In the genomic region with DNA sequence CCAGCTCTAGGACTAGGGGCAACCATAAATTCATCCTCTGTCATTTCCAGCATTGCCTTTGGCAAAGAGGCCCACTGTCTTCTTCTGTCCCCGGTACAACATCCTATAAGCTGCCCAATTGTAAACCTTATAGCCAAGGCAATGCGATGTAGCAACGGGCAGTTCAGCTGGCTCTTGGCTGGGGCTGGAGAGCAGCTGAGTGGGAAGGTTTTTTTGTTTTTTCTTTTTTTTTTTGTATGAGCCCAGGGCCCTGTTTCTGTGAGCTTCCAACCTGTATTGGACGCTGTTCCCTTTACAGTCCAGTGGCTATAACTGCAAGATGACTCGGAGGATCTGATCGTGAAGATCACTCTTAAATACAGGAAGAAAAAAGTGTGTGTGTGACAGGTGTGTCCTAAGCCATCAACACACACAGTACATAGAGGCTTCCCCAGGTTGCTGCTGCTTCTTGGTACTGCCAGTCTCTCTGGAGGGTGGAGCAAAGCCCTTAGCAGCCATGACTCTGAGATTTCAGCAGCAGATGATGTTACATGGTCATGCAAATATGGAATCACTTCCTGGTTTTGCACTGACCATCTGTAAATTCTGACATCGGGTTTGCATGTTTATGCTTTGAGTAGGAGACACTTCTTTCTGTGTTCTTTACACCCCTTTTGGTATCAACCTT, we compare ENCODE assay signal across 7 mouse cellular contexts. TPM values are rescaled to one million over a fixed set of nuclear protein-coding genes. Genes with fewer than 3 reads are reported as not detected.
DNase-seq lines count a peak whose midpoint lies in the region; ATAC-seq and TF ChIP-seq lines count a peak whose summit lies in the region.

No protein-coding gene starts in this region.

- POLR2A ChIA-PET in Patski (lab: Charles Lee), result interaction anchor here (0.8 kb wide), 1 partner anchor 497 kb away, joined by 3 read pairs; no protein-coding TSS in a partner anchor

- H3K4me2 ChIP-seq in lung, embryonic 14.5 days, result peak overlapping the region; percentile 67
- peak overlapping the region; percentile 55 for H3K4me2 ChIP-seq in midbrain, embryonic 12.5 days (replicated peaks)

- peak overlapping the region; percentile 83 for H3K9ac ChIP-seq in lung, embryonic 14.5 days
- peak overlapping the region; percentile 84 for H3K9ac ChIP-seq in midbrain, embryonic 12.5 days (replicated peaks)

- TF ChIP-seq CTCF in lung, embryonic 14.5 days (IDR thresholded peaks at IDR 0.05; ENCODE audit: low read depth), result no peak
- no peak for TF ChIP-seq CTCF in Patski (IDR thresholded peaks at IDR 0.05)
- TF ChIP-seq CTCF in cortical plate, adult 2 months (IDR thresholded peaks at IDR 0.05; ENCODE audit: extremely low read depth, insufficient read depth, low read length), result no peak

- H3K9me3 ChIP-seq in lung, embryonic 14.5 days (ENCODE audit: low read depth, low read length), result no peaks in the 10 kb centered on the region
- no peaks in the 10 kb centered on the region for H3K9me3 ChIP-seq in midbrain, embryonic 12.5 days

- ATAC-seq in lung, embryonic 14.5 days (ENCODE audit: insufficient read depth), result peak; percentile 10; the same call in 1 of the 2 replicates
- ATAC-seq in Patski, result peak; percentile 4
- no peak; the same call in 1 of the 2 replicates for ATAC-seq in midbrain, embryonic 12.5 days (ENCODE audit: low FRiP score, low read depth)

- CTCF ChIA-PET in Patski (lab: Charles Lee), result interaction anchor here (0.7 to 1.1 kb wide), 2 partner anchors 9 to 143 kb away, joined by 3 read pairs; no protein-coding TSS in a partner anchor

- no peak for DNase-seq in lung, embryonic 14.5 days
- DNase-seq in lung, postnatal 25 days (ENCODE audit: low spot score), result no peak
- no peak for DNase-seq in Patski (ENCODE audit: low read depth, low spot score)
- peak; percentile 34 for DNase-seq in induced T-regulatory cell, adult 2 months (ENCODE audit: low read depth)
- DNase-seq in adrenal gland, adult 18-20 months (ENCODE audit: low spot score in 2 of 2), result no peak

- in situ Hi-C loops in Patski (cut with MboI; ENCODE audit: low pct_unique_long_range_greater_than_20kb), result loop anchor here (10.0 to 25.0 kb wide), 5 partner anchors 189 to 1441 kb away; a partner anchor contains a TSS

- peak overlapping the region; percentile 96 for H3K27ac ChIP-seq in lung, embryonic 14.5 days (ENCODE audit: low read depth)
- peak overlapping the region; percentile 100 for H3K27ac ChIP-seq in cortical plate, adult 2 months (ENCODE audit: insufficient read depth, low read length)
- peak overlapping the region; percentile 91 for H3K27ac ChIP-seq in midbrain, embryonic 12.5 days (replicated peaks)

- peak overlapping the region; percentile 72 for H3K4me3 ChIP-seq in lung, embryonic 14.5 days (ENCODE audit: low read depth, low read length)
- H3K4me3 ChIP-seq in cortical plate, adult 2 months (ENCODE audit: insufficient read depth, low read length), result peak overlapping the region; percentile 82
- H3K4me3 ChIP-seq in midbrain, embryonic 12.5 days, result peak overlapping the region; percentile 81

- no peaks in the 10 kb centered on the region for H3K4me1 ChIP-seq in lung, embryonic 14.5 days (ENCODE audit: insufficient read depth)
- H3K4me1 ChIP-seq in cortical plate, adult 2 months (ENCODE audit: control insufficient read depth, insufficient read depth, low read length), result peaks cover 4% of the 10 kb centered on the region; the same call in 1 of the 2 replicates
- peaks cover 7% of the 10 kb centered on the region; the same call in 1 of the 2 replicates for H3K4me1 ChIP-seq in midbrain, embryonic 12.5 days

- no peaks in the 10 kb centered on the region for H3K27me3 ChIP-seq in lung, embryonic 14.5 days (ENCODE audit: insufficient read depth, low read length)
- no peaks in the 10 kb centered on the region for H3K27me3 ChIP-seq in Patski
- H3K27me3 ChIP-seq in midbrain, embryonic 12.5 days, result no peaks in the 10 kb centered on the region

- no peaks in the 10 kb centered on the region for H3K36me3 ChIP-seq in lung, embryonic 14.5 days (ENCODE audit: insufficient read depth)
- H3K36me3 ChIP-seq in midbrain, embryonic 12.5 days, result no peaks in the 10 kb centered on the region

- 28% methylated on average over 7 of the region's 7 CpGs for WGBS in lung, embryonic 14.5 days
- 36% methylated on average over 7 of the region's 7 CpGs for WGBS in midbrain, embryonic 12.5 days

- TF ChIP-seq POLR2A in cortical plate, adult 2 months (IDR thresholded peaks at IDR 0.05; ENCODE audit: extremely low read depth, insufficient read depth, low read length), result peak; percentile 68

RNA-seq across cellular contexts. Expression of a gene that starts 0.6 kb away (rescaled TPM):
- polyA plus RNA-seq in lung, embryonic 14.5 days (2014; fragmentation: Nextera tagmentation; extraction: Ambion mirVana), result 10.7 and 11.5 TPM in 2 replicates
- polyA plus RNA-seq in Patski (2021), result 24.3 TPM
- polyA plus RNA-seq in cortical plate, adult 2 months (2012; rRNA removed), result 47.2 and 49.9 TPM in 2 replicates
- polyA plus RNA-seq in midbrain, embryonic 12.5 days (2016; fragmentation: Nextera tagmentation; extraction: Ambion mirVana), result 7.4 and 8.0 TPM in 2 replicates
- 10 to 100 TPM; 29.2 to 30.2 TPM for total RNA-seq in adrenal gland, adult 18-20 months (2021)

RNA-seq across cellular contexts. Expression of a gene that starts 38.9 kb away (rescaled TPM):
- polyA plus RNA-seq in lung, embryonic 14.5 days (2014; fragmentation: Nextera tagmentation; extraction: Ambion mirVana), result 1.4 and 2.2 TPM in 2 replicates
- 0.13 TPM for polyA plus RNA-seq in Patski (2021)
- 5.6 and 6.7 TPM in 2 replicates for polyA plus RNA-seq in cortical plate, adult 2 months (2012; rRNA removed)
- 3.7 and 4.6 TPM in 2 replicates for polyA plus RNA-seq in midbrain, embryonic 12.5 days (2016; fragmentation: Nextera tagmentation; extraction: Ambion mirVana)
- total RNA-seq in adrenal gland, adult 18-20 months (2021), result 1 to 10 TPM; 1.1 to 2.2 TPM
